Mouse (Mus musculus) heart, embryonic 10.5 days (tissue): ENCODE results near the gene Dtd1. TPM values are rescaled to one million over a fixed set of nuclear protein-coding genes. Genes with fewer than 3 reads are reported as not detected.

Experiments
- DNase-seq: peaks from one replicate; pipeline ENCODE4 v3.0.0-alpha.2; 2017; ENCODE audit warnings: low spot score
- H3K27ac ChIP-seq: fragments of 300-500 bp; sonication (generic); 2 replicates; pipeline ENCODE4 v1.5.1; 2016; ENCODE audit warnings: mild to moderate bottlenecking
- H3K27me3 ChIP-seq: fragments of 300-500 bp; sonication (generic); 2 replicates; pipeline ENCODE4 v1.6.1; 2016; ENCODE audit warnings: mild to moderate bottlenecking; ENCODE audit not compliant: poor library complexity, insufficient read depth, severe bottlenecking
- H3K36me3 ChIP-seq: fragments of 300-500 bp; sonication (generic); 2 replicates; pipeline ENCODE4 v1.6.1; 2016; ENCODE audit warnings: mild to moderate bottlenecking, moderate library complexity
- H3K4me1 ChIP-seq: fragments of 300-500 bp; sonication (generic); 2 replicates; pipeline ENCODE4 v1.6.1; 2016; ENCODE audit warnings: mild to moderate bottlenecking
- H3K4me3 ChIP-seq: fragments of 300-500 bp; sonication (generic); 2 replicates; pipeline ENCODE4 v1.5.1; 2016; ENCODE audit warnings: mild to moderate bottlenecking, moderate library complexity
- H3K9me3 ChIP-seq: fragments of 300-500 bp; sonication (generic); 2 replicates; pipeline ENCODE4 v1.6.1; 2016; ENCODE audit warnings: mild to moderate bottlenecking, moderate library complexity
- WGBS: fragments of 180-500 bp; shearing (Covaris S2); methylation state at CpG from one replicate; pipeline ENCODE4 v1.1.7; 2016; 5-methylcytosine and 5-hydroxymethylcytosine counted together
- polyA plus RNA-seq: library from polyadenylated mRNA; unstranded; fragments of >200 nt; fragmentation: Nextera tagmentation; extraction: Ambion mirVana; gene quantifications from 2 replicates; pipeline ENCODE4 v1.2.1, GENCODE M21; 2016

The Dtd1 gene
- polyA plus RNA-seq, 1 experiment from 2014 or later = 37.1 TPM

DNA sequence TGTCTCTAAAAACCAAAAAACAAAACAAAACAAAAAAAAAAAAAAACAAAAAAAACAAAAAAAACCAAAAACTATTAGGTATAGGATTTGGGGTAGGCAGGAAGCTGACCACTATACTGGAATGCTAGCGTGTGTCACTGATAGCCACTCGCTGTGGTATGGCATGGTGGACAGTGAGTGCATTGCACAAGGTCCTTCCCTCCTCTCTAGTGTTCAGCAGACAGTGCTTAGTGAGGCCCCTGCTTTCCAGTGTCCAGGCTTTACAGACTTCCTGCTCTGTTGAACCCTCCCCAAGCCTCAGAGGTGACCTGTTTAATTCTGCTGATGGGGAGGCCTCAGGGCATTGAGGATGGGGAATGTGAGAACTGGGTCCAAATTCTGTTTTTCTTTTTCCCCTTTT lies 95.2 kb downstream of the Dtd1 start:
- H3K36me3 ChIP-seq = no peaks in the 10 kb centered on the region
- no peak for DNase-seq
- H3K9me3 ChIP-seq = no peaks in the 10 kb centered on the region
- 81% methylated on average over 2 of the region's 2 CpGs for WGBS
- H3K27me3 ChIP-seq = no peaks in the 10 kb centered on the region
- no peak overlapping the region for H3K27ac ChIP-seq
- no peak overlapping the region for H3K4me3 ChIP-seq
- H3K4me1 ChIP-seq = no peaks in the 10 kb centered on the region

DNA sequence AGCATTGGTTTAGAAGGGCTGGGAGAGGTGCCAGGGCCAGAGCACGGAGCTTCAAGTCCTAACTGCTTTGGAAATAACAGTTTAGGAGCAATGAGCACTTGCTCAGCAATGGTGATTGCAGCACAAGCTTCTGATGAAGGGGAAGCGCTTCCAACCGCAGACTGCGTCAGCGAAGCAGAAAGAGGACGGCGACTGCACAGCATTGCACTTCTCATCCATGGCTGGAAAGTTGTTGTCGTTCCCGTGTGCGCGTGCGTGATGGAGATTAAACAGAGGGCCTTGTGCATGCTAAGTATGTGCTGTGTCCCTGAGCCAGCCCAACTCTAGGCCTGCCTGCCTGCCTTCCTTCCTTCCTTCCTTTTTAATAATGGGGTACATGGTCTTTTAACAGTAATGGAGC lies 98.3 kb downstream of the Dtd1 start:
- H3K4me3 ChIP-seq = no peak overlapping the region
- H3K4me1 ChIP-seq = no peaks in the 10 kb centered on the region
- H3K36me3 ChIP-seq = no peaks in the 10 kb centered on the region
- H3K9me3 ChIP-seq = no peaks in the 10 kb centered on the region
- H3K27me3 ChIP-seq = no peaks in the 10 kb centered on the region
- 94% methylated on average over 12 of the region's 12 CpGs for WGBS
- H3K27ac ChIP-seq = no peak overlapping the region
- DNase-seq = no peak

DNA sequence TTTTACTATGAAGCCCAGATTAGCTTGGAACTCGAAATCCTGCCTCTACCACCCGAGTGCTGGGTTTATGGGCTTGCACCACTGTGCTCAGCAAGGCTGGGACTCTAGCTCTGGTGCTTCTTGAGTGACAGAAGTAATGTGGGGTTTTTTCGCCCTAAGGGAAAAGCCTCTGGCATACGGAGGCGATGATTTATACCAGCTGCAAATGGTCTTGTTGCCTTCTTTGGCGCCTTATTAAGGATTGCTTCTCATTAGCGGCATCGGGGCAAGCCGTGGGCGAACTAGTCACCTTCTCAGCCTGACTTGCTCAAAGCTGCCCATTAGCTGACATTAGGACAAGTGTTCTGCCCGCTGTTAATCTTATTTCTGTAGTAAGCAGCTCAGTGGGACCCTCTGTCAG lies 100.9 kb downstream of the Dtd1 start:
- no peaks in the 10 kb centered on the region for H3K9me3 ChIP-seq
- whole genome bisulfite sequencing = 81% methylated on average over 11 of the region's 11 CpGs
- H3K27ac ChIP-seq = no peak overlapping the region
- H3K36me3 ChIP-seq = no peaks in the 10 kb centered on the region
- DNase-seq = no peak
- no peak overlapping the region for H3K4me3 ChIP-seq
- no peaks in the 10 kb centered on the region for H3K4me1 ChIP-seq
- H3K27me3 ChIP-seq = no peaks in the 10 kb centered on the region

DNA sequence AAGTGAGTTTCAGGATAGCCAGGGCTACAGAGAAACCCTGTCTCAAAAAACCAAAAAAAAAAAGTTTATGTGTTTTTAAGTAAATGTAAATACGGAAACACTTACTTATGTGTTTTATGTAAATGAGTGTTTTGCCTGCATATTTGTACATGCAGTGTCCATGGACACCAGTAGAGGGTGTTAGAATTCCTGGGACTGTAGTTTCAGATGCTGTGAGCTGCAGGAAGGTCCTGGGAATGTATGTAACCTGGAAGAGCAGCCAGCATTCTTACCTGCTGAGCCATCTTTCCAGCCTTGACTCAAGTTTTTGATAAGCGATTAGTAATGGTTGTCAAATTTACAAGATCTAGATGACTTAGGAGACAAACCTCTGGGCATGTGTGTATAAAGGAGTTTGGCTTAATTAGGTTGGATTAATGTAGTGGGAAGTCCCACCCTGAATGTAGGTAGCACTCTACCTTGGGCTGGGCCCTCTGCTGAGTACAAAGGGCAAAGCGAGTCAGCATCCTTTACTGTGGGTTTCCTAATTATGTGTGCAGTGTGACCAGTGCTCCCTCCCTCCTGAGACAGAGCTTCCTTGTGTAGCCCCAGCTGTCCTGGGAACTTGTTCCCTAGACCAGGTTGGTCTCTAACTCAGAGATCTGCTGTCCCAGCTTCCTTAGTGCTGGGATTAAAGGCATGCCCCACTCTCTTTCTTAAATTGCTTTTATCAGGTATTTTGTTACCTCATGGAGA lies 101.9 kb downstream of the Dtd1 start:
- Histone ChIP-seq H3K4me3 (no peak overlapping the region), H3K9me3 (no peaks in the 10 kb centered on the region), H3K27me3 (no peaks in the 10 kb centered on the region), H3K4me1 (no peaks in the 10 kb centered on the region), H3K36me3 (no peaks in the 10 kb centered on the region), H3K27ac (no peak overlapping the region)
- DNase-seq = no peak
- WGBS = 91% methylated on average over 3 of the region's 3 CpGs

DNA sequence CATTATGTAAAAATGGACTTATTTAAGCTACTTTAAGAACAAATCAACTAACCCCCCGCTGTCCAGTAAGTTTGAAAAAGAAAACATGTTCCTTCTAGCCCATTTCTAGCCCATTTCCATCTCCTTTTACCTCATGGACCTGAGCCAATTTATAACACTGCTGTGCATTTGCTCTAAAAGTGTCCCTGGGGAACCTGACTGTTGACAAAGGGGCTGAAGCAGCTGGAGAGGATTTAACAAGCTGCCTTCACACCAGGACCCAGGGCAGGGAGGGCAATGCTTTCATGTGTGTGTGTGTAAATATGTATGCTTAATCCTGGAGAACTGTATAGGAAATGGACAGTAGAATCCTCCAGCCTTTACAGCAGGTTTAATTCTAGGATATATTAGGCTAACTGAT lies 109.6 kb downstream of the Dtd1 start:
- H3K27me3 ChIP-seq = no peaks in the 10 kb centered on the region
- no peak for DNase-seq
- H3K4me3 ChIP-seq = no peak overlapping the region
- no peak overlapping the region for H3K27ac ChIP-seq
- 46% methylated on average over 1 of the region's 1 CpGs for WGBS
- H3K36me3 ChIP-seq = no peaks in the 10 kb centered on the region
- H3K9me3 ChIP-seq = no peaks in the 10 kb centered on the region
- no peaks in the 10 kb centered on the region for H3K4me1 ChIP-seq

DNA sequence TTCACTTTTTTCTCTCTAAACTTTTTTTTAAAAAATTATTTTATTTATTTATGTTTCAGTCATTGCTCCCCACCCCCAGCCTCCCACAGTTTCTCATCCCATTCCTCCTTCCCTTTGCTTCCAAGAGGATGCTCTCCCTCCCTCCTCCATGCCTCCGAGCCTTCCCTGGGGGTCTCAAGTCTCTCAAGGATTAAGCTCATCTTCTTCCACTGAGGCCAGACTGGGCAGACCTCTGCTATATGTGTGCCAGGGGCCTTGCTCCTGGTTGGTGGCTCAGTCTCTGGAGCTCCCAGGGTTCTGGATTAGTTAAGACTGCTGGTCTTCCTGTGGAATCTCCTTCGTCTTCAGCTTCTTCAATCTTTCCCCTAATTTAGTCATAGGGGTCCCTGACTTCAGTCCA lies 110.0 kb downstream of the Dtd1 start:
- no peaks in the 10 kb centered on the region for H3K4me1 ChIP-seq
- 69% methylated on average over 2 of the region's 2 CpGs for WGBS

DNA sequence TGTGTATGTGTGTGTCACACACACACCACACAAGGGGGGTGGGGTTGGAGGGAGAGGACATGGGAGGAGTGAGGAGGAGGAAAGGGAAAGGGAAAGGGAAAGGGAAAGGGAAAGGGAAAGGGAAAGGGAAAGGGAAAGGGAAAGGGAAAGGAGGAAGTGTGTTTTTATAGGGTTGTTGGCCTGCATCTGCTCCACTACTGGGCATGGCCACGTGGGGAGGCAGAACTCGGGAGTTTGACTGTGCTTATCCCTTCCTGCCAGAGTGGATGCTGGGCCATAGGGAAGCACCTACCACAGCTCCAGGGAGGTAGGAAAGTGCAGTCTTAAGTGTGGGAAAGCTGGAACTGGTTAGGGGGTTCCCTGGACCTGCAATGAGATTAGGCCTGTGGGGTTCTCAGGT lies 114.9 kb downstream of the Dtd1 start:
- Histone ChIP-seq H3K36me3 (no peaks in the 10 kb centered on the region), H3K27ac (no peak overlapping the region), H3K4me3 (no peak overlapping the region), H3K4me1 (0 out of 2 replicates have a peak, but pooled peaks cover 2% of the 10 kb centered on the region), H3K27me3 (no peaks in the 10 kb centered on the region), H3K9me3 (no peaks in the 10 kb centered on the region)
- DNase-seq = no peak
- 67% methylated on average over 2 of the region's 2 CpGs for WGBS

More for the DNA sequence above, 110.0 kb downstream of the Dtd1 start:
- Histone ChIP-seq H3K9me3 (no peaks in the 10 kb centered on the region), H3K4me3 (no peak overlapping the region), H3K27me3 (no peaks in the 10 kb centered on the region), H3K36me3 (no peaks in the 10 kb centered on the region), H3K27ac (no peak overlapping the region)
- DNase-seq = no peak

DNA sequence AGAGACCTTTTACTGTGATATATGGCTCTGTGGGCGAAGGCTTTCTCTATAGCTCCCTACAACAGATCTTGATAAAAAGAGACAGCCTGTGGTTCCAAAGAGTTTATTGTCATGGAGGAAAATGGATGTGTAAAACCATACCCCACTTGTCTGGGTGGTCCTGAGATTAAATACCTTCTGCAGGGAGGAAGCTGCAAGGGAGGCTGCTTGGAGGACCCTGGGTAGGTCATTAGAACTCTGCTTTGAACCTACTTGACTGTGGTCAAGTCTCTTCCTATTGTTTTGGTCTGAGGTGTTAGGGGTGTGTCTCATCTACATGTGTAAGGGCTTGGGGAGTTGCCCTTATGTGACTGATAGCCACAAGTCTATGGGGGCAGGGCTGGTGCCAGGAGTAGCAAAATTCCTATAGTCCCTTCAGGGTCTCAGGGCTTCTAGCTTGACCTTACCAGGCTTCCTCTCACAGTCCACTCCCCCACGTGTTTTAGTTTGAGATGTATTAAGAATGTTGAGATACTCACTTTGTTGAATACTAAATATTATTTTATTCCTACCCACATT lies 115.6 kb downstream of the Dtd1 start:
- Histone ChIP-seq H3K36me3 (no peaks in the 10 kb centered on the region), H3K4me1 (0 out of 2 replicates have a peak, but pooled peaks cover 2% of the 10 kb centered on the region), H3K27me3 (no peaks in the 10 kb centered on the region), H3K9me3 (no peaks in the 10 kb centered on the region), H3K4me3 (no peak overlapping the region), H3K27ac (no peak overlapping the region)
- no peak for DNase-seq
- 58% methylated on average over 2 of the region's 2 CpGs for WGBS

DNA sequence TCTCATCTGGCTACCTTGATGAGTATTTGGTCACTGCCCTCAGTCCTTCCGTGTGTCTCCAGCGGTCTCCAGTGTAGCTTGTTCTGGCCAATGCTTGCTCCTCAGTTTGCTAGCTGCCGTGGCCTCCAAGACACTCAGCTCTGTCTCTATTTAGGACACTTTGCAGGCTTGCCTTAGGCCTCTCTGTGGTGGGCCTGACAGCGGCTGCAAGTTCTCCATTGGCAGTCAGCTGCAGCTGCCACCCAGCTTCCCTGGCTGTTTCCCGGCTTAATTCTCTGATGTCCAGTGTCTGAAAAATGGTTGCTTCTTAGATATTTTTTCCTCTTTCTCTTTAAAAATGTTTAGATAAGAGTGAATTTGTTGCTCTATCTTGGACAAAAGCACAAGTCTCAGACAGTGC lies 116.6 kb downstream of the Dtd1 start:
- Histone ChIP-seq H3K36me3 (no peaks in the 10 kb centered on the region), H3K4me3 (no peak overlapping the region), H3K4me1 (0 out of 2 replicates have a peak, but pooled peaks cover 2% of the 10 kb centered on the region), H3K9me3 (no peaks in the 10 kb centered on the region), H3K27me3 (no peaks in the 10 kb centered on the region), H3K27ac (no peak overlapping the region)
- 64% methylated on average over 5 of the region's 5 CpGs for WGBS
- DNase-seq = no peak

DNA sequence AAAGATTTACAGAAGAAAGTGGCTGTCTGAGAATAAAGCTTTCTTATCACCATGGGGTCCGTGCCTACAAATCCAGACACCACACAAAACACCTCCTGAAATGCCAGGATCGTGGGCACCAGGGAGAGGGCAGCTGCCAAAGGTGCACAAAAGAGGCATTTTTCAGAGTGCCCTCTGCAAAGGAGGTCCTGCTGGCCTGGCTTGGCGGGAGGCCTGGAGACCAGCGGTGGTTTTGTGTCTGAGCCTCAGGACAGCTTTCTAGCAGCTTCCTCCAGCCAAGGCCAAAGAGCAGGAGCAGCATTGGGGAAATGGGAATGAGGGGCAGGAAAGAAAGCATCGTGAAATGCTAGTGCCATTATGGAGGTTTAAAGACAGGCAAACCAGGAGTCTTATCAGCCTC lies 118.6 kb downstream of the Dtd1 start:
- Histone ChIP-seq H3K4me3 (no peak overlapping the region), H3K9me3 (no peaks in the 10 kb centered on the region), H3K27me3 (no peaks in the 10 kb centered on the region)

DNA sequence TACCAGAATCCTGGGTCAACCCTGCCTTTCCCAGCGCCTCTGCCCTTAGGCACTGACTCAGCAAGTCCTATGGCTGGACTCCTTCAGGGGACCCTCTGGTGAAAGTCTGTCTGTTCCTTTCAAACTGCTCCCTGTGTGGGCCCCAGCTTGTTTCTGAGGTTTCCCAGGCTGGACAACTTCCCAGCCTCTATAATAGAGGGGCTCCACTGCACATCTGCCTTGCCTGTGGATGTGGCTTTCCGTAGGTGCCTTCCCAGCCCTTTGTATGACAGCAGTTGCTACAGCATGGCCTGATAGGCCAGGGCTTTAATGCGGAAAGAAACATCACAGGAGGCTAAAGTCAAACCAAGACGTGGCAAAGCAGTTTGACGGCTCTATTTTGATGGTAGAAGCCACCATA lies 119.6 kb downstream of the Dtd1 start:
- Histone ChIP-seq H3K4me3 (no peak overlapping the region), H3K27ac (no peak overlapping the region), H3K9me3 (no peaks in the 10 kb centered on the region), H3K4me1 (peaks cover 5% of the 10 kb centered on the region; the same call in 1 of the 2 replicates), H3K27me3 (no peaks in the 10 kb centered on the region), H3K36me3 (no peaks in the 10 kb centered on the region)
- no peak for DNase-seq
- WGBS = 77% methylated on average over 5 of the region's 5 CpGs

More for the DNA sequence above, 118.6 kb downstream of the Dtd1 start:
- H3K4me1 ChIP-seq = peaks cover 5% of the 10 kb centered on the region; the same call in 1 of the 2 replicates
- no peaks in the 10 kb centered on the region for H3K36me3 ChIP-seq
- no peak for DNase-seq
- no peak overlapping the region for H3K27ac ChIP-seq
- 68% methylated on average over 5 of the region's 5 CpGs for WGBS

DNA sequence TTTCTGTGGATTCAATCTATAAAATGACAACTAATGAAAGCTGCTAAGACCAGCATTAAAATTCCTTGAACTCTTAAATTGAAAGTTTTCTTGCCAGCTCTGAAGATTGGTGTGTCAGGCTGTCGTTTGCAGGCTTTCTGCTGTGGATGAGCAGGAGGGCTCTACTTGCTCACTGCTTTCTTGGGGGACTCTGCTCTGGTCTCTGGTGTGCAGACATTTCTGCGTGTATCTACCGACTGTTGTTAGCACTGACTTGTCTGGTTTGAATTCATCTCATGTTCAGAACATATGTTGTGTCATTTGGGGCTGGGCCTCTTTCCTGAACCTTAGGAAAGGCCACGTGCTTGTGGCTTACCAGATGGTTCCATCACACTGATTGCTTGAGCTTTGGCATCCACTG lies 120.0 kb downstream of the Dtd1 start:
- H3K4me3 ChIP-seq = no peak overlapping the region
- no peaks in the 10 kb centered on the region for H3K9me3 ChIP-seq
- H3K27ac ChIP-seq = no peak overlapping the region
- H3K27me3 ChIP-seq = no peaks in the 10 kb centered on the region
- no peak for DNase-seq
- no peaks in the 10 kb centered on the region for H3K36me3 ChIP-seq
- H3K4me1 ChIP-seq = peaks cover 5% of the 10 kb centered on the region; the same call in 1 of the 2 replicates
- 85% methylated on average over 4 of the region's 4 CpGs for WGBS

DNA sequence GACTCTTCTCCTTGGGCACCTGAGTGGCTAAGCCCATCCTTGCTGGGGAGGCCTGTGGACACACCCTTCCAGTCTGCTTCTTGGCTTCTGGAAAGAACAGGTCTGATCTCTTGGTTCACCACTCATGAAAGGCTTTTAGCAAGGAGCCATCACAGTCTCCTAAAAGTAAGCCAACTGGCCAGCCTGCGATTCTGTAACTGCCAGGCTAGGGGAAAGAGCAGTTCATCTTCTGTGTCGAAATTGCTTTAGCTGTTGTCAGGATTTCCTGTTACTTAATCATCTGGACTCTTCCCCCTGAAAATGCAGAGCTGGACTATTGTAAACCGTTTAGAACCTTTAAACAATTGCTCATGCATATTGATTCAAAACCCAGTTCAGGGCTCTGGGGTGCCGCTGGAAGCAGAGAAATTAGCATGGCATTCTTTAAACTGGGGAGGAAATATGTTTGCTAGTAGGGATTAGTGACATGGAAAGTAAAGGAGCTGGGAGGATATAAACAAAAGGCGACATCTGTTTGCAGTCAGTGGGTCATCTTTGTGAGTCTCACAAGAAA lies 120.8 kb downstream of the Dtd1 start:
- 64% methylated on average over 5 of the region's 5 CpGs for WGBS
- Histone ChIP-seq H3K9me3 (no peaks in the 10 kb centered on the region), H3K4me1 (peaks cover 5% of the 10 kb centered on the region; the same call in 1 of the 2 replicates), H3K4me3 (no peak overlapping the region), H3K36me3 (no peaks in the 10 kb centered on the region), H3K27me3 (no peaks in the 10 kb centered on the region), H3K27ac (no peak overlapping the region)
- no peak for DNase-seq
